Mouse (Mus musculus) thymus, postnatal 14 days (tissue): ENCODE measurements at regions not wholly inside any gene's neighbourhood (a gene's known extent, or its start where the extent isn't known, plus 50 kb on each side); places are given as distances from the start of the nearest gene placed in this dataset.

ENCODE experiments used
- DNase-seq: peaks from one replicate; pipeline ENCODE4 v3.0.0; 2021

- no peak for DNase-seq
These were observed 80.4 kb downstream of the Utp6 start for GRCm38 (mm10) chr11:79881812-79882211.

GRCm38 (mm10) chr11:79878091-79878490, 84.1 kb downstream of the Utp6 start:
- DNase-seq = no peak

GRCm38 (mm10) chr11:79877184-79877745, 84.9 kb downstream of the Utp6 start:
- DNase-seq = no peak

- DNase-seq = no peak
These were observed 90.2 kb downstream of the Utp6 start for GRCm38 (mm10) chr11:79871783-79872628.

GRCm38 (mm10) chr11:79870189-79870588, 92.0 kb downstream of the Utp6 start:
- DNase-seq = peak; percentile 4

GRCm38 (mm10) chr11:79869009-79869408, 93.2 kb downstream of the Utp6 start:
- no peak for DNase-seq

GRCm38 (mm10) chr11:79864836-79865235, 97.4 kb downstream of the Utp6 start:
- no peak for DNase-seq

GRCm38 (mm10) chr11:79863487-79864175, 98.6 kb downstream of the Utp6 start:
- DNase-seq = no peak

- DNase-seq = no peak
These were observed 101.6 kb downstream of the Utp6 start for GRCm38 (mm10) chr11:79860611-79861067.

- no peak for DNase-seq
These were observed 105.8 kb downstream of the Utp6 start for GRCm38 (mm10) chr11:79856376-79856775.

GRCm38 (mm10) chr11:79849545-79849944, 112.6 kb downstream of the Utp6 start:
- DNase-seq = no peak

- no peak for DNase-seq
These were observed 117.8 kb downstream of the Utp6 start for GRCm38 (mm10) chr11:79844436-79844835.

GRCm38 (mm10) chr11:79843021-79843420, 119.2 kb downstream of the Utp6 start:
- no peak for DNase-seq

- DNase-seq = no peak
These were observed 122.2 kb downstream of the Utp6 start for GRCm38 (mm10) chr11:79839973-79840372.

- no peak for DNase-seq
These were observed 124.1 kb downstream of the Utp6 start for GRCm38 (mm10) chr11:79838051-79838450.

GRCm38 (mm10) chr11:79837076-79837990, 124.9 kb downstream of the Utp6 start:
- DNase-seq = no peak

- DNase-seq = no peak
These were observed 126.3 kb downstream of the Utp6 start for GRCm38 (mm10) chr11:79835873-79836272.

GRCm38 (mm10) chr11:79833817-79834216, 128.4 kb downstream of the Utp6 start:
- DNase-seq = no peak

GRCm38 (mm10) chr11:79831591-79832320, 130.4 kb downstream of the Utp6 start:
- no peak for DNase-seq

GRCm38 (mm10) chr11:79830567-79831055, 131.6 kb downstream of the Utp6 start:
- no peak for DNase-seq

- no peak for DNase-seq
These were observed 135.2 kb downstream of the Utp6 start for GRCm38 (mm10) chr11:79827034-79827433.

- no peak for DNase-seq
These were observed 136.3 kb downstream of the Utp6 start for GRCm38 (mm10) chr11:79825881-79826280.
